Mouse (Mus musculus) hindbrain, embryonic 16.5 days (tissue): ENCODE measurements at regions not wholly inside any gene's neighbourhood (a gene's known extent, or its start where the extent isn't known, plus 50 kb on each side); places are given as distances from the start of the nearest gene placed in this dataset.

Experiments
- ATAC-seq: fragments of 200-750 bp; cut with Nextera tagmentation; 2 replicates; pipeline ENCODE4 v1.8.0; 2017; ENCODE audit warnings: moderate TSS enrichment, moderate library complexity
- H3K27ac ChIP-seq: fragments of 300-500 bp; sonication (generic); 2 replicates; pipeline ENCODE4 v1.5.1; 2014; ENCODE audit warnings: low read depth, mild to moderate bottlenecking, control low read depth, low read length, moderate library complexity
- H3K27me3 ChIP-seq: fragments of 300-500 bp; sonication (generic); replicated peaks from 2 replicates; pipeline ENCODE4 v1.6.1; 2014; ENCODE audit warnings: low read length; ENCODE audit not compliant: control insufficient read depth, insufficient read depth
- H3K36me3 ChIP-seq: fragments of 300-500 bp; sonication (generic); 2 replicates; pipeline ENCODE4 v1.6.1; 2014; ENCODE audit warnings: mild to moderate bottlenecking, low read length, moderate library complexity, mixed read lengths; ENCODE audit not compliant: control insufficient read depth, insufficient read depth
- H3K4me1 ChIP-seq: fragments of 300-500 bp; sonication (generic); 2 replicates; pipeline ENCODE4 v1.6.1; 2014; ENCODE audit warnings: low read depth, low read length; ENCODE audit not compliant: control insufficient read depth, insufficient read depth
- H3K4me2 ChIP-seq: fragments of 300-500 bp; sonication (generic); 2 replicates; pipeline ENCODE4 v1.6.1; 2014; ENCODE audit warnings: mild to moderate bottlenecking, low read length, control low read depth, moderate library complexity
- H3K4me3 ChIP-seq: fragments of 300-500 bp; sonication (generic); 2 replicates; pipeline ENCODE4 v1.5.1; 2014; ENCODE audit warnings: mild to moderate bottlenecking, low read length, control low read depth, moderate library complexity
- H3K9ac ChIP-seq: fragments of 300-500 bp; sonication (generic); 2 replicates; pipeline ENCODE4 v1.6.1; 2014; ENCODE audit warnings: low read depth, mild to moderate bottlenecking, control low read depth, low read length, moderate library complexity
- H3K9me3 ChIP-seq: fragments of 300-500 bp; sonication (generic); 2 replicates; pipeline ENCODE4 v1.6.1; 2014; ENCODE audit warnings: mild to moderate bottlenecking, low read length, moderate library complexity; ENCODE audit not compliant: control insufficient read depth
- WGBS: fragments of 180-500 bp; shearing (Covaris S2); extraction: QIAGEN DNeasy Blood & Tissue Kit; methylation state at CpG from one replicate; pipeline ENCODE4 v1.1.7; 2014; 5-methylcytosine and 5-hydroxymethylcytosine counted together

DNA sequence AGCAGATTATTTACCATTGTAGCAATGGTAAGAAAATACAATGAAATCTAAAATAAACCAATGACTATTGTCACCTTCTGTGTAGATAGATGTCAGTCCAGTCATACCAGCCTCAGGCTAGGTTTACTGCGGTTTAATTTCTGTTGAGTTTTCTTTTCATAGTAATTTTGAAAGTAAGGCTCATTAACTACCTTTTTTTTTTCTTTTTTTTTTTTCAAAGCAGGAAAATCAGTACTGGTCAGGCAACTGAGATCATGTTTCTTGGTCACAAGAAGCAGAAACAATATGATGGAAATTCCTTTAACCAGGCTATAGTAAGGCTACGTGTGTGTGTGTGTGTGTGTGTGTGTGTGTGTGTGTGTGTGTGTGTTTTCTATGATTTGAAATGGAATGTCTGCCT, 622.0 kb downstream of the Nfib start:
- no peaks in the 10 kb centered on the region for H3K36me3 ChIP-seq
- no peaks in the 10 kb centered on the region for H3K9me3 ChIP-seq
- no peak for ATAC-seq
- H3K4me2 ChIP-seq = no peak overlapping the region
- no peaks in the 10 kb centered on the region for H3K4me1 ChIP-seq
- no peak overlapping the region for H3K9ac ChIP-seq
- WGBS = 96% methylated on average over 2 of the region's 2 CpGs
- H3K27ac ChIP-seq = no peak overlapping the region
- H3K4me3 ChIP-seq = no peak overlapping the region
- H3K27me3 ChIP-seq = no peaks in the 10 kb centered on the region

DNA sequence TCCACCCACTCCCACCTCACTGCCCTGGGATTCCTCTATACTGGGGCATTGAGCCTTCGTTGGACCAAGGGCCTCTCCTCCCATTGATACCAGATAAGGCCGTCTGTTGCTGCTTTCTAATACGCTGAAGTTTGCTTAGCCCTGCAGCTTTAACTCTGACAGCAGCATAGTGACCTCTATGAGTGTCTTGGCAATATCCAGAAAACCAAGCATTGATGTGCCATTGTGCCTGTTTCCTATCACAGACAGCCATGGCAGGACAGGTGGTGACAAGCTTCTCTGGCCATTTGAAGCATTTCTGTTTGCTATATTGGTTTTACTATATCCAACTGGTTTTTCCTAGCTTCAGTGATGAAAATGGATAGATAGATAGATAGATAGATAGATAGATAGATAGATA, 625.4 kb upstream of the Mpdz start:
- no peak overlapping the region for H3K4me3 ChIP-seq
- no peak overlapping the region for H3K9ac ChIP-seq
- no peak for ATAC-seq
- no peaks in the 10 kb centered on the region for H3K4me1 ChIP-seq
- H3K4me2 ChIP-seq = no peak overlapping the region
- H3K36me3 ChIP-seq = no peaks in the 10 kb centered on the region
- no peaks in the 10 kb centered on the region for H3K27me3 ChIP-seq
- H3K9me3 ChIP-seq = no peaks in the 10 kb centered on the region
- 85% methylated on average over 3 of the region's 3 CpGs for WGBS
- no peak overlapping the region for H3K27ac ChIP-seq

DNA sequence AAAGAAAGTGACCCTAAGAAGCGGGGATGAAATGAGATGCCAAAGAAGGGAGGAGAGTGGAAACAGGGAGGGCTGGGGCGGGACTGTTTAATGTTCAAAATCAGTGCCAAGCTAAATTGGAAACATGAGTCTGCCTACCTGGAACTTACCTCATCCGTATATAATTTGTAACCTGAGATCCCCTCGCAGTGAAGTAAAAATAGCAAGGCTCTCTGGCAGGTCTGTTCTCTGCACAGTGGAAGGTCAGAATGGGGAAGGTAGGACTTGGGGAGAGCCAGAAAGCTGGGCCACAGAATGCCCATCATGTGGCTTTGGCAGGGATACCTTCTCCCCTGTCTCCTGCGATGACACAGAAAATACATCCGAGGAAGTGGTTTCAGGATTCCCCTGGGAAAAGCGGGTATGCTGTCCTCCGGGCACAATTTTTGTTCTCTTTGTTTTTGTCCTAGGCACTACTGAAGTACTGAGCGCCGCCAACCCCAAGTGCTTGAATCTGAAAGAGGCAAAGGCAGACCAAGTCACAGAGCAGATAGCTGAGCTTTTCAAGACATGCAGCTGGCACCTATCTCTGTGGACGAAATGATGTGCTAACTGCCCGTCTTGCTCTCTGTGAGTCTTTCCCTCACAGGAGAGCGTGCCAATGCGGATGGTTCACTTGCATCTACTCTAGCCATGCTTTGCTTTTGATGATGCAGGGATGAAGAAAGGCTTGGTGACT, 623.2 kb upstream of the Mpdz start:
- Histone ChIP-seq H3K27ac (no peak overlapping the region), H3K9ac (no peak overlapping the region), H3K36me3 (no peaks in the 10 kb centered on the region), H3K4me3 (no peak overlapping the region), H3K4me1 (no peaks in the 10 kb centered on the region), H3K4me2 (no peak overlapping the region), H3K9me3 (no peaks in the 10 kb centered on the region), H3K27me3 (no peaks in the 10 kb centered on the region)
- 85% methylated on average over 14 of the region's 14 CpGs for WGBS
- ATAC-seq = no peak

DNA sequence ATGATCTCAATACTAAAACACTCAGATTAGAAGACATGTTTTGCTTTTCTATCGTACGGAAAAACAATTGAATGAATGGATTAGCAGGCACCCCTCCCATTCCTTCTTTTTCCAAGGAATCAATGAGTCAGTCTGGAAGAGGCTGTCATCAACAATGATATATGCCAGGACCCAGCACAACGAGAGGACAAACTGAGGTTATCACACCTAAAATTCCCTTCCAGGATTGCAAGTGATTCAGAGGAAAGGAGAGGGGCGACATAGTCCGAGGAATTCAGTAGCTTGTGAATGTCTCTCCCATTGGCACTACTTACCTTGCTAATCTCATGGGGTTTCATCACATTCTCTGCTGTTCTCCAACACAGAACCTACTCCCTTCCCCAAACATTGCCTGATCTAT, 620.1 kb upstream of the Mpdz start:
- Histone ChIP-seq H3K27me3 (no peaks in the 10 kb centered on the region), H3K4me2 (no peak overlapping the region), H3K9ac (no peak overlapping the region), H3K4me3 (no peak overlapping the region), H3K36me3 (no peaks in the 10 kb centered on the region), H3K4me1 (no peaks in the 10 kb centered on the region), H3K9me3 (no peaks in the 10 kb centered on the region), H3K27ac (no peak overlapping the region)
- 81% methylated on average over 5 of the region's 5 CpGs for WGBS
- no peak for ATAC-seq

DNA sequence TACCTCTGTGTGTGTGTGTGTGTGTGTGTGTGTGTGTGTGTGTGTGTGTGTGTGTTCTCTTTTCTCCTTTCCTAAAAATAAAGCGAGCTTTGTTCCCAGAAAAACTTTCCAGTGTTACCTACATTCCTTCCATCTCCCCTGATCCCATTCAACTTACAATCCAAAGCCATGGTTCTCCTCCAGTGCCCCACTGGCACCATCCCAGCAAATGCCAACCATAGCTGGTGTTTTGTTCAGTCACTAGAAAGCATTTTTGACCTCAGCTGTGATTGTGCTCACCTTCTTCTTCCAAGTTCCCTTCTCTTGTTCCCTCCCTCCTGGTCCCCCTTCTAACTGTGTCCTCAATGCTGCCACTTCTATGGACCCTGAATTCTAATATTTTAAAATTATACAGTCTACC, 614.1 kb upstream of the Mpdz start:
- Histone ChIP-seq H3K4me2 (no peak overlapping the region), H3K9me3 (no peaks in the 10 kb centered on the region), H3K4me3 (no peak overlapping the region), H3K9ac (no peak overlapping the region), H3K27ac (no peak overlapping the region), H3K4me1 (no peaks in the 10 kb centered on the region), H3K27me3 (no peaks in the 10 kb centered on the region), H3K36me3 (no peaks in the 10 kb centered on the region)
- WGBS = 100% methylated on average over 1 of the region's 1 CpGs
- ATAC-seq = no peak

DNA sequence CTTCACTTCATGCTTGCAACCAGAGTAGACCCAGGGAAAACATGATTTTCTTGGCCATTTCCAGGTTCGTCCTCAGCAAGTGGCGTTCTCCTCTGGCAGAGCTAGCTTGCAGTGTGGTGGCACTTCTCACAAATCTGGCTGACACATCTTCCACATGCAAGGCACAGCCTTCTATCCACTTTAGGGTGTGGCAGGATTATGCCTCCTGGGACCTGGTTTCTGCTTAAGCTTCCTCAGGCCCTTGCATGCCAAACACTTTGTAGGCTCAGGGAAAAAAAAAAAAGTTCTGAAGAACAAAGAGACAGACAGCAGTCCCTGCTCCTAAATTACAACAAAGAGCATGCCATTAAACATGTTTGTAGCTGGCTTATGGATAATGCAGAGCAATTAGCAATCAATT, 605.6 kb upstream of the Mpdz start:
- ATAC-seq = no peak
- H3K9me3 ChIP-seq = no peaks in the 10 kb centered on the region
- 92% methylated on average over 2 of the region's 2 CpGs for WGBS
- H3K27ac ChIP-seq = no peak overlapping the region
- no peaks in the 10 kb centered on the region for H3K36me3 ChIP-seq
- H3K9ac ChIP-seq = no peak overlapping the region
- no peak overlapping the region for H3K4me2 ChIP-seq
- H3K4me3 ChIP-seq = no peak overlapping the region
- H3K4me1 ChIP-seq = no peaks in the 10 kb centered on the region
- no peaks in the 10 kb centered on the region for H3K27me3 ChIP-seq

DNA sequence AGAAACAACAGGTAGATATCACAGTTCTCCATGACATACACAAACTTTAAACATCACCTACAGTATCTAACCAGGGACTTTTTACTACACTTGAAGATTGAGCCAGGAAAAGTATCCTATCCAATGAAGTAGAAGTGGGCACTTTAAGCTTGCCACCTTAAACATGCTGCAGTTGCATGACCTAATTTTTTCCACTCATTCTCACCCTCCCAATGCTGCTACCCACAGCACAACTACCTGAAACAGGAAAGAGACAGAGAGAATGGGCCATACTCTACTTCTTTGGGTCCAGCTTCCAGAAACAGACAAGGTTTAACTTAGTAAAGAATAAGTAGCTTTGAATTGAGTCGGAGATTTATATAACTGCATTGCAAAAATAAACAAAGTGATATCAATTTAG, 594.9 kb upstream of the Mpdz start:
- 94% methylated on average over 1 of the region's 1 CpGs for WGBS
- no peak overlapping the region for H3K4me2 ChIP-seq
- no peaks in the 10 kb centered on the region for H3K9me3 ChIP-seq
- no peaks in the 10 kb centered on the region for H3K36me3 ChIP-seq
- no peak overlapping the region for H3K9ac ChIP-seq
- H3K4me1 ChIP-seq = no peaks in the 10 kb centered on the region
- H3K27me3 ChIP-seq = no peaks in the 10 kb centered on the region
- H3K4me3 ChIP-seq = no peak overlapping the region
- H3K27ac ChIP-seq = no peak overlapping the region
- ATAC-seq = no peak

DNA sequence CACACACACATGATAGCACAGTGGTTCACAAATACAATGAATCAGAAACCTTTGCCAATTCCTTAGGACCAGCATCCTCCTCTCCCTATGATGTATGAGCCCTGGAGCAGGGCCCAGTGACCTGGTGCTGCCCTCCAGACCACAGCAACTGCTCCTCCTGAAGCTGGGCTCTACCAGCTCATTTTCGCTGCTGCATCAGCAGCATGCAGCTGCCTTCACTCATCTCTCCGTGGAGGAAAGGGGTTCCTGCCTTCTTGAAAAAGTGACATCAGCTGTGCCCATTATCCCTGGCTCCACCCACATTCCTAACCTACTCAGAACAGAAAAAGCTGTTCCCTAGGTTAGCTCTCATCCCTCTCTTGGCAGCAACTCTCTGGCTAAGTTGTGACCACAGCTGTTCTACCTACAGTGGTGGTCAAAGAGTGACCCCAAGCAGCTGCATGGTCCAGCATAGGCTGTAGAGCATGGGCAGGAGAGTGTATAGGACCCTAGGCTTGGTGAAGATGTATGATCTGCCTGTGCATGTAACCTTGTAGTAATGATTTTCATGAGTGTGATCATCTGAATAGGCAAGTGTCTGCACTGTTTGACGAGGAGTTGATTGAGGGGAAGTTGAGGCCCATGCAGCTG, 592.6 kb upstream of the Mpdz start:
- Histone ChIP-seq H3K36me3 (no peaks in the 10 kb centered on the region), H3K27ac (no peak overlapping the region), H3K4me1 (no peaks in the 10 kb centered on the region), H3K9me3 (no peaks in the 10 kb centered on the region), H3K4me3 (no peak overlapping the region), H3K4me2 (no peak overlapping the region), H3K27me3 (no peaks in the 10 kb centered on the region), H3K9ac (no peak overlapping the region)
- no peak for ATAC-seq
- 39% methylated on average over 3 of the region's 3 CpGs for WGBS

DNA sequence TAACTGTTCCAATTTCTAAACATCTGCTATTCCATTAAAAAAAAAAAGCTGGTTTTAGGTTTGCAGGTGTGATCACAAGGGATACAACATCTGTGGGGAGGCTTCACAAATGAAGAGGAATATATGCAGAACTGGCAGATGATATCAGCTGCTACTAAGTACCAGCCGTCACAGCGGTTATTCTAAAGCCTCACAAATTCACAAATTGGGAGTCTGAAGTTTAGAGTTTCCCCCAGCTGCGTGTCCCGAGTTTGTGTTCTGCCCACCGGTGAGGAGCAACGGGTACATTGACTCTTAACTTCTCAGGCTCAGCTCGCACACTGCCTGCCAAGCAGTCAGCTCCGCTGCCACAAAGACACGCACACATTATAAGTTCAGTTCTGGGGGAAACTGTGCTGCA, 586.6 kb upstream of the Mpdz start:
- no peak for ATAC-seq
- Histone ChIP-seq H3K9ac (no peak overlapping the region), H3K9me3 (no peaks in the 10 kb centered on the region), H3K27me3 (no peaks in the 10 kb centered on the region), H3K36me3 (no peaks in the 10 kb centered on the region), H3K27ac (no peak overlapping the region), H3K4me1 (no peaks in the 10 kb centered on the region), H3K4me3 (no peak overlapping the region), H3K4me2 (no peak overlapping the region)
- 78% methylated on average over 9 of the region's 9 CpGs for WGBS
